Mouse (Mus musculus) adrenal gland, adult 18-20 months (tissue): ENCODE measurements at regions not wholly inside any gene's neighbourhood (a gene's known extent, or its start where the extent isn't known, plus 50 kb on each side); places are given as distances from the start of the nearest gene placed in this dataset.
A peak's percentile ranks its signal among the peaks of the same experiment; 100 is the strongest.
"Not testable (repeated sequence)": the region's sequence is repeated elsewhere in the genome, so short reads cannot be mapped to it uniquely, and the experiment has no call there.

Experiments
- DNase-seq, 2 experiments: peaks; one replicate each; pipeline ENCODE4 v3.0.0; 2021 to 2022; ENCODE audit warnings: low spot score in 2 of 2

GRCm38 (mm10) chr5:28775648-28776359, 308.7 kb upstream of the Shh start:
- no peak for DNase-seq

- DNase-seq: no peak
Measured at GRCm38 (mm10) chr5:28771796-28772195, 304.7 kb upstream of the Shh start.

GRCm38 (mm10) chr5:28756171-28756948, 289.3 kb upstream of the Shh start:
- DNase-seq: peak in 1 of 2 experiments; percentile 15

GRCm38 (mm10) chr5:28751821-28752220, 284.8 kb upstream of the Shh start:
- DNase-seq: not testable (repeated sequence)

GRCm38 (mm10) chr5:28734768-28735167, 267.7 kb upstream of the Shh start:
- no peak for DNase-seq

- DNase-seq: no peak
Measured at GRCm38 (mm10) chr5:28722067-28722466, 255.0 kb upstream of the Shh start.

- DNase-seq: no peak
Measured at GRCm38 (mm10) chr5:28714978-28715377, 247.9 kb upstream of the Shh start.

GRCm38 (mm10) chr5:28710517-28710916, 243.5 kb upstream of the Shh start:
- no peak for DNase-seq

GRCm38 (mm10) chr5:28709626-28710025, 242.6 kb upstream of the Shh start:
- DNase-seq: no peak

- no peak for DNase-seq
Measured at GRCm38 (mm10) chr5:28704359-28704758, 237.3 kb upstream of the Shh start.

- DNase-seq: no peak
Measured at GRCm38 (mm10) chr5:28696966-28697365, 229.9 kb upstream of the Shh start.

- peak in 1 of 2 experiments; percentile 6 for DNase-seq
Measured at GRCm38 (mm10) chr5:28690110-28690509, 223.1 kb upstream of the Shh start.

- DNase-seq: no peak
Measured at GRCm38 (mm10) chr5:28689651-28690050, 222.6 kb upstream of the Shh start.

GRCm38 (mm10) chr5:28689136-28689535, 222.1 kb upstream of the Shh start:
- no peak for DNase-seq

- DNase-seq: no peak
Measured at GRCm38 (mm10) chr5:28682821-28683220, 215.8 kb upstream of the Shh start.

GRCm38 (mm10) chr5:28680311-28680710, 213.3 kb upstream of the Shh start:
- no peak for DNase-seq

GRCm38 (mm10) chr5:28679761-28680160, 212.7 kb upstream of the Shh start:
- no peak for DNase-seq

- DNase-seq: no peak
Measured at GRCm38 (mm10) chr5:28630186-28630585, 163.1 kb upstream of the Shh start.

- DNase-seq: no peak
Measured at GRCm38 (mm10) chr5:28611885-28612284, 144.8 kb upstream of the Shh start.

GRCm38 (mm10) chr5:28596537-28597314, 129.7 kb upstream of the Shh start:
- DNase-seq: no peak

GRCm38 (mm10) chr5:28571347-28571998, 104.4 kb upstream of the Shh start:
- DNase-seq: no peak
